19 mouse cellular contexts compared by ENCODE assay signal in the genomic region with DNA sequence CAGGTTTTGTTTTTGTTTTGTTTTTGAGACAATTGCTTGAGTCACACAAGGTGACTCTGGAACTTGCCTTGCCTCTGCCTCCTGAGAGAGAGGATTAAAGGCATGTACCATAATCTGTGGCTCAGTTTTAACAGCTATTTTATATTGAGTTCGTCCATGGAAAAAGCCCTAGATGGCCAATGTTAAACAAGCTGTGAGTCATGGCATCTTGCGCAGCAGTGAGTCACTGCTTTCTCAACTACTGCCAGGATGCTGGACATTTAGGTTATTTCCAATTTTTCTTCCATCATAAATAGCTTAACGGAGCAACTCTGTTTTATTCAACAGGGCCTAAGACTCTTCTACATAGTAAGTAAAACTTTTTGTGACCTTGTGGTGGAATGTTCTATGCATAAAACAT.
A peak's percentile ranks its signal among the peaks of the same experiment; 100 is the strongest.
DNase-seq lines count a peak whose midpoint lies in the region; ATAC-seq and TF ChIP-seq lines count a peak whose summit lies in the region.
"Had no signal": no experiment of that assay in that cellular context is flagged by ENCODE, and none has a peak within 500 bp of the region (broad histone marks: within the 10 kb centered on the region; RNA-seq: fewer than 3 reads in every experiment).

No protein-coding gene starts in this region.

- H3K4me1 ChIP-seq in kidney, embryonic 16.5 days (ENCODE audit: insufficient read depth, low read length), result peaks cover 17% of the 10 kb centered on the region
- H3K4me1 ChIP-seq: midbrain, embryonic 12.5 days had no signal

- no peak overlapping the region for H3K4me3 ChIP-seq in gastrocnemius, adult 2 months
- no peak overlapping the region for H3K4me3 ChIP-seq in myocyte
- no peak overlapping the region for H3K4me3 ChIP-seq in kidney, embryonic 16.5 days (ENCODE audit: low read length)
- H3K4me3 ChIP-seq: forebrain, embryonic 10.5 days; heart, embryonic 15.5 days; hindbrain, embryonic 15.5 days; midbrain, embryonic 12.5 days had no signal

- no peaks in the 10 kb centered on the region for H3K36me3 ChIP-seq in myocyte (ENCODE audit: control insufficient read depth, insufficient read depth)
- H3K36me3 ChIP-seq in kidney, embryonic 16.5 days (ENCODE audit: insufficient read depth, low read length), result no peaks in the 10 kb centered on the region
- H3K36me3 ChIP-seq: forebrain, embryonic 10.5 days; heart, embryonic 15.5 days; hindbrain, embryonic 15.5 days; midbrain, embryonic 12.5 days had no signal

- TF ChIP-seq CTCF in gastrocnemius, adult 2 months (IDR thresholded peaks at IDR 0.05), result no peak

- H3K9ac ChIP-seq in kidney, embryonic 16.5 days (replicated peaks; ENCODE audit: low read length), result no peak overlapping the region
- H3K9ac ChIP-seq: heart, embryonic 15.5 days; hindbrain, embryonic 15.5 days; liver, embryonic 14.5 days; midbrain, embryonic 12.5 days had no signal

- H3K4me2 ChIP-seq in myocyte (ENCODE audit: low read depth), result no peak overlapping the region
- H3K4me2 ChIP-seq in kidney, embryonic 16.5 days (replicated peaks; ENCODE audit: low read depth, low read length), result no peak overlapping the region
- H3K4me2 ChIP-seq: heart, embryonic 15.5 days; hindbrain, embryonic 15.5 days; midbrain, embryonic 12.5 days had no signal

- intact Hi-C loops in gastrocnemius, adult 2 months (cut with DNase I), result no loop called here

- WGBS in kidney, embryonic 16.5 days, result 95% methylated on average over 3 of the region's 3 CpGs

- H3ac ChIP-seq in myocyte (ENCODE audit: control insufficient read depth, insufficient read length), result no peak overlapping the region

- H3K27me3 ChIP-seq in myocyte (ENCODE audit: control insufficient read depth, insufficient read depth, insufficient read length), result no peaks in the 10 kb centered on the region
- H3K27me3 ChIP-seq in kidney, embryonic 16.5 days (ENCODE audit: insufficient read depth, low read length), result no peaks in the 10 kb centered on the region
- H3K27me3 ChIP-seq: heart, embryonic 15.5 days; hindbrain, embryonic 15.5 days; midbrain, embryonic 12.5 days had no signal

- no peak for TF ChIP-seq POLR2A in myocyte (IDR thresholded peaks at IDR 0.05; ENCODE audit: insufficient read length, low read depth)

- DNase-seq in gastrocnemius, adult 2 months, result no peak
- DNase-seq in gastrocnemius, postnatal 10 days, result no peak
- peak; percentile 74 for DNase-seq in 416B (ENCODE audit: low read depth)
- peak; percentile 40 for DNase-seq in adrenal gland, adult 8-10 months
- DNase-seq in right cerebral cortex, postnatal 4 days, result no peak
- DNase-seq: cerebellum, adult 11 months; cerebellum, postnatal 36 days; kidney, adult 11 months; kidney, postnatal 25 days; layer of hippocampus, postnatal 36 days; thymus, postnatal 4 days had no signal

- no peaks in the 10 kb centered on the region for H3K79me2 ChIP-seq in myocyte (ENCODE audit: control insufficient read depth, insufficient read depth)

- no peak for ATAC-seq in CD4-positive, CD25-positive, alpha-beta regulatory T cell, adult 4 months
- no peak for ATAC-seq in kidney, embryonic 16.5 days (ENCODE audit: low FRiP score, low TSS enrichment)

- peak overlapping the region; percentile 31; the same call in 1 of the 2 replicates for H3K27ac ChIP-seq in gastrocnemius, adult 2 months
- H3K27ac ChIP-seq in kidney, embryonic 16.5 days (ENCODE audit: low read length), result no peak overlapping the region
- H3K27ac ChIP-seq: forebrain, embryonic 10.5 days; hindbrain, embryonic 15.5 days; liver, embryonic 14.5 days; midbrain, embryonic 12.5 days had no signal

- no peaks in the 10 kb centered on the region for H3K9me3 ChIP-seq in kidney, embryonic 16.5 days (ENCODE audit: low read length)
- H3K9me3 ChIP-seq: forebrain, embryonic 10.5 days; heart, embryonic 15.5 days; hindbrain, embryonic 15.5 days; midbrain, embryonic 12.5 days had no signal

TF ChIP-seq in myocyte, 11 proteins besides CTCF, POLR2A, EP300 and RAD21:
- TF ChIP-seq SRF (IDR thresholded peaks at IDR 0.05; ENCODE audit: control insufficient read depth, insufficient read length, low read depth) (no peak), CEBPB (IDR thresholded peaks at IDR 0.05; ENCODE audit: insufficient read depth, poor library complexity, severe bottlenecking) (peak; percentile 64; the same call in 1 of the 2 replicates), MYOG (IDR thresholded peaks at IDR 0.05; ENCODE audit: control insufficient read depth in 1 of 3, insufficient read depth in 1 of 3, insufficient read length in 2 of 3, low read depth in 2 of 3) (no peak), POLR2AphosphoS2 (IDR thresholded peaks at IDR 0.05; ENCODE audit: insufficient read length, low read depth) (no peak), MAX (IDR thresholded peaks at IDR 0.05; ENCODE audit: low read depth) (no peak)

Comparison
In these comparisons a context has a peak if more than half of its experiments do, and no peak if none do; other contexts are left out.
1. DNase-seq: peak in 416B (single experiment) and adrenal gland, adult 8-10 months (single experiment); none in gastrocnemius, adult 2 months (single experiment), gastrocnemius, postnatal 10 days (single experiment) and right cerebral cortex, postnatal 4 days (single experiment).